Mouse (Mus musculus): ENCODE data around the gene Dyrk2.

Dyrk2 gene

DNA sequence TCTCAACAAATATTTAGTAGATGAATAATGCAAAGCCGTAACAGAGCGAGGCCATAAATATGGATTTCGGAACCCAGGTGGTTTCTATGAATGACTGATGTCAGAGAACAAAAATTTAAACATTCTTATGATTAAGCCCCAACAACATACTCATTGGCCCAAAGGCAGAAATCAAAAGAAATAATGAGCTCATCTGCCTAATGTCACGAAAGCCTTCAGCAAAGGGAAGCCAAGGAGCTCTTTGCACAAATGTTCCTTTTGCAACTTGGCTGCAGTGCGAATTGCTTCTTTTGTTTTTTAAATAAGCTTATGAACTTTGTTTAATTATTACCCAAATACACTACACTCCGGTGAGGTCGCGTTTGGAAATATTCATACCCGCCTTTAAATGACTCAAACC is 29.4 kb downstream of the Dyrk2 start:
- no peak for DNase-seq (ENCODE audit: low spot score)

DNA sequence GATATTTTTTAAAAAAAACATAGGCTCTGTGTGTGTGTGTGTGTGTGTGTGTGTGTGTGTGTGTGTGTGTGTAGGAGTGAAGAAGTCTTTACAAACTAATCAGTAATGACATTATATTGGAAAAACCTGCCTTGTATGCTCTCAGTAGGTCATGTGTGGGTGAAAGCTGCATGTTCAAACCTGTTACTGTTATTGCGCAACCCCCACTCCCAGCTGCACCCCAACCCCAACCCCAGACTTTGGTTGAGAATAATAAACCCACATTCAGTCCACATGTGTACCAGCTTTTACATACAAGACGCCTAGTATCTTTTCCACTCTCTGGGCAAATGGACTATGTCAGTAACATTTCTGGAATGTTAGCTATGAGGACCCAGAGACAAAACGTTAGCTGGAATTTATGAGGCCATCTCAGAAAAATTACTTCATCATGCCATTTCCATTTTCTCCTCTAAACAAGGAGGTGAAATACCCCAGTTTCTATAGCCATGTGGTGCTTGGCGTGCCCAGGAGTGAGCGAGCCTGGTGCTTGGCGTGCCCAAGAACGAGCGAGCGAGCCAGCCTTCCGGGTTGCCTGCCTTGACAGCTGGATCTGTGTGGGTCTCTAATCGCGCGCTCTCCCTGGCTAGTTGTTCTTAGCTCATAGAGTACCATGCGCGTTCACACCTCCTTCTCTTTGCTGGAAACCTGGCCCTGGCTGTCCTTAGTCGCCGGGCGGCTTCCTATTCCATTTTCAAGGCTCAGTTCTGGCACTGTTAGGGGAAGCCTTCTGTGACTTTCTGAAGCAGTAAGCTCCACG is 30.5 kb downstream of the Dyrk2 start:
- no peak for DNase-seq (ENCODE audit: low spot score)

GRCm38 (mm10) chr10:118837636-118838035 is 32.4 kb downstream of the Dyrk2 start:
- DNase-seq (ENCODE audit: low spot score): no peak

GRCm38 (mm10) chr10:118831190-118831589 is 38.8 kb downstream of the Dyrk2 start:
- no peak for DNase-seq (ENCODE audit: low spot score)

DNA sequence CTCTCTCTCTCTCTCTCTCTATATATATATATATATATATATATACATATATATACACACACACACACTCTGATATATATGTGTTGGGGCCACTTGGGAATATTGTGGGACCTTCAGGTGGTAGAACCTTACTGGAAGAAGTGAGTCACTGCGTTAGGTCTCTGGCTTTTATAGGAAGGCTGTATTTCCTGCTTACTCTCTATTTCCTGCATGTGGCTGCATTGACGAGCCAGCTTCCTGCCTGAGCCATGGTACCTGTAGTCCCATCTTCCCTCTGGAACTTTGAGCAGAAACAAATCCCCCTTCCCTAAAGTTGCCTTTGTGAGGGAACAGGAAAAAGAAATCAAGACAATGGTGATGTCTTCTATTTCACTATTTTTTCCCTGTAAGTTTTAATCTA is 40.4 kb downstream of the Dyrk2 start:
- no peak for DNase-seq (ENCODE audit: low spot score)

DNA sequence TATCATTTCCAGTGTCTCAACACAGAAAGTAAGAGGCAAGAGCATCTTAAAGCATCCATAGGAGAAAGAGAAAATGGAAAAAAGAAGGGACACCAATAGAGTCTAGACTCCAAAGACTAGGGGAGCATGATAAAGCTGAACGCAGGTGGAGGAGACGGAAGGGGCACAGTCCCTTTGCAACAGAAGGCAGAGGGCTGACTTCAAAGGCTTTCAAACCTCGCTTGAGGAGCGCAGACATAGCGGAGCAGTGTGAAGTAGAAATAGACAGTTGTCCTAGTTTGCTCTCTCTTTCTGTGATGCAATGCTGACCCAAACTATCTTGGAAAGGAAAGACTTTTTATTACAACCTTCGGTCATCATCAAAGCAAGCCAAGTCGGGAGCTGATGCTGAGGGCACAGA is 42.9 kb downstream of the Dyrk2 start:
- no peak for DNase-seq (ENCODE audit: low spot score)

DNA sequence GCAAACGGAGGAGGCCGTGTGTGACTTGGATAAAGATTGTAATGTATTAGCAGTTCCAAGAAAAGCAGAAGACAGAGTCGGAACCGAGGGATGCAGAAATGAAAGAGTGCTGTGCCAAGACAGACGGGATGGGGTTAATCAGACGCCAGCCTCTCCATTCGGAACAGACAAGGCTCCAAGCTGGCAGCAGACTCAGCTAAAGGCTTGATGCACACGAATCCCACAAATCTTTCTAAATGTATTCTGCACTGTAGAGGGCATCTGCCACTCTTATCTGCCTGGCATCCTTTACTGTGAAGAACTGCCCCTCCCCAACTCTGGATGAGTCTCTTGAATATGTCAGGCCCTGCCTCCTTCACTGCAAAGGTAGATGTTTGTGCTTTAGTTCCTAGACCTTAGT is 45.2 kb downstream of the Dyrk2 start:
- no peak for DNase-seq (ENCODE audit: low spot score)

DNA sequence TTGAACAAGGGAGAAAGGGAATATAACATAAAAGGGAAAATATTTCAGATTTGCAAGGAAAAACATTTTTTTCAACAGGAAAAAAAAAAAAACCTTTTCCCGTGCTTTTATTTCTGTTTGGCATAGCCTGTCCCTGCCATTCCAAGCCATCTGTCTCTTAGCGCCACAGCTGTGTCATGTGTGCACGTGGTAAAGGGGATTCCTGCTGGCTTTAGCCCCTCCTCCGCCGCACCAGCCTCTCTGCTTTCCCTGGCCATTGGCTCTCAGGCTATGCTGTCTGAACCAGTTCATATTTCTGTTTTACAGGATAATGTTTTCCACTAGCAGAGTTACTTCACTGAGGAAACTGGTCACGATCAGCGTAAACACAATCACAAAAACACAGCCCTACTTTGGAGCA is 49.1 kb downstream of the Dyrk2 start:
- DNase-seq (ENCODE audit: low spot score): peak; percentile 17

GRCm38 (mm10) chr10:118819846-118820245 is 50.2 kb downstream of the Dyrk2 start:
- DNase-seq (ENCODE audit: low spot score): no peak

DNA sequence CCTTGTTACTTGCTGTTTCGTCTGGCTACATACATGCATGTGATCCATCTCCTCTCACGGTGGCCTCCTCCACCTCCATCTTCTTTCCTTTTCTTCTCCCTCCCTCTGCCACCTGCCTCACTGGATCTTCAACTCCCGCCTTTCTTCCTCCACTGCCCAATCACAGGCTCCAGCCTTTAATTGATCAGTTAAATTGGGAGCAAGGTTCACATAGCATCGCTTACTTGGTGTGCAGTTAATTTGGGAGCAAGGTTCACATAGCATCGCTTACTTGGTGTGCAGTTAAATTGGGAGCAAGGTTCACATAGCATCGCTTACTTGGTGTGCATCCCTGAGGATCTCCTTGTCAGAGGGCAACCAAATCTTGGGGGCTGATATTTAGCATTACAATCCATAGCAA is 52.9 kb downstream of the Dyrk2 start:
- no peak for DNase-seq (ENCODE audit: low spot score)

GRCm38 (mm10) chr10:118811945-118812344 is 58.1 kb downstream of the Dyrk2 start:
- no peak for DNase-seq (ENCODE audit: low spot score)

DNA sequence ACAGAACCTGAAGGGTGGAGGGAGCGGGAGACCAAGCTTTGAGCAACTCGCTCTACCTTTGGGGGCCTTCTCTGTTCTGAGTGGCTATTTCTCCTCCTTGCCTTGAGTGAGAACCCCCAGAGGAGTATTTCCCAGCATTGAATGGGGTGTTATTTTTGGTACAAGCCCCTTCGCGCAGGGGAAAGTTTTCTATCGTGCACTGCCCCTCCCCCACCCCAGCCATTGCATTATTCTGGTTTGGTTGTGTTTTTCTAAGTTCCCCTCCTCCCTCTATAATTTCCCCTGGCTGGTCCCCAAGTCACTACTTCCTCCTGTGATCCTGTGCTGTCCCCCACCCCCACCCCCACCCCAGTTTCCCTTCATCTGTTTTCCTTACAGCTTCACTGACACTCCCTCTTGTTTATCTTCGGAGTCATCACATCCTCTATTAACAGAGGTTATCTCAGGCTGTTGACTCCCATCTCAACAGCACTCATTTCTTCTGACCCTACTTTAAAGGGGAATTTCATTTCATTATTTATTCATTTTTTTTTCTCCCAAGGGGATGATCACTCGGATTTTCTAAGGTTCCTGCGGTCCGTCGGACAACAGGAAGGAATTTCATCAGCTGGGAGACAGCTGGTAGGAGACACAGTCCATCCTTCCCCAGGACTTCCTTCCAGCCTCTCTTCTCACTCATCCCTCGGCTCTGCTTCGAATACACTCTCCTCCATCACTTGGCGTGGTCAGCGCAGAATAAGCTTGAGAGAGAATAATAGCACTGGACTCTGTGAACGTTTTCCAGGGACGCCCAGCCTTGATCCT is 58.9 kb downstream of the Dyrk2 start:
- no peak for DNase-seq (ENCODE audit: low spot score)
